Mouse (Mus musculus) kidney, embryonic 16.5 days (tissue): ENCODE measurements around the gene Hsp90aa1. TPM values are rescaled to one million over a fixed set of nuclear protein-coding genes. Genes with fewer than 3 reads are reported as not detected.

ENCODE experiments used
- ATAC-seq: fragments of 200-750 bp; cut with Nextera tagmentation; 2 replicates; pipeline ENCODE4 v1.8.0; 2017; ENCODE audit warnings: moderate TSS enrichment; ENCODE audit not compliant: low FRiP score, low TSS enrichment
- H3K27ac ChIP-seq: fragments of 300-500 bp; sonication (generic); 2 replicates; pipeline ENCODE4 v1.5.1; 2014; ENCODE audit warnings: low read length
- H3K27me3 ChIP-seq: fragments of 300-500 bp; sonication (generic); 2 replicates; pipeline ENCODE4 v1.6.1; 2014; ENCODE audit warnings: low read length, control low read depth, mixed read lengths; ENCODE audit not compliant: insufficient read depth
- H3K36me3 ChIP-seq: fragments of 300-500 bp; sonication (generic); 2 replicates; pipeline ENCODE4 v1.6.1; 2014; ENCODE audit warnings: low read length, control low read depth, mixed read lengths; ENCODE audit not compliant: insufficient read depth
- H3K4me1 ChIP-seq: fragments of 300-500 bp; sonication (generic); 2 replicates; pipeline ENCODE4 v1.6.1; 2014; ENCODE audit warnings: low read length, control low read depth, mixed read lengths; ENCODE audit not compliant: insufficient read depth
- H3K4me2 ChIP-seq: fragments of 300-500 bp; sonication (generic); replicated peaks from 2 replicates; pipeline ENCODE4 v1.6.1; 2014; ENCODE audit warnings: low read depth, low read length
- H3K4me3 ChIP-seq: fragments of 300-500 bp; sonication (generic); 2 replicates; pipeline ENCODE4 v1.5.1; 2014; ENCODE audit warnings: mild to moderate bottlenecking, low read length
- H3K9ac ChIP-seq: fragments of 300-500 bp; sonication (generic); replicated peaks from 2 replicates; pipeline ENCODE4 v1.6.1; 2014; ENCODE audit warnings: low read length
- H3K9me3 ChIP-seq: fragments of 300-500 bp; sonication (generic); 2 replicates; pipeline ENCODE4 v1.6.1; 2016; ENCODE audit warnings: low read length, control low read depth
- WGBS: fragments of 180-500 bp; shearing (Covaris S2); extraction: QIAGEN DNeasy Blood & Tissue Kit; methylation state at CpG from one replicate; pipeline ENCODE4 v1.1.7; 2014; 5-methylcytosine and 5-hydroxymethylcytosine counted together
- microRNA-seq: library from miRNA; unstranded; fragments of <30 nt; microRNA quantifications from one replicate; pipeline ENCODE4, GENCODE M21; 2016
- polyA plus RNA-seq: library from polyadenylated mRNA; unstranded; fragments of >200 nt; fragmentation: Nextera tagmentation; extraction: Ambion mirVana; gene quantifications from 2 replicates; pipeline ENCODE4 v1.2.1, GENCODE M21; 2015

Hsp90aa1 gene
- polyA plus RNA-seq, 1 experiment from 2014 or later: 843 TPM

DNA sequence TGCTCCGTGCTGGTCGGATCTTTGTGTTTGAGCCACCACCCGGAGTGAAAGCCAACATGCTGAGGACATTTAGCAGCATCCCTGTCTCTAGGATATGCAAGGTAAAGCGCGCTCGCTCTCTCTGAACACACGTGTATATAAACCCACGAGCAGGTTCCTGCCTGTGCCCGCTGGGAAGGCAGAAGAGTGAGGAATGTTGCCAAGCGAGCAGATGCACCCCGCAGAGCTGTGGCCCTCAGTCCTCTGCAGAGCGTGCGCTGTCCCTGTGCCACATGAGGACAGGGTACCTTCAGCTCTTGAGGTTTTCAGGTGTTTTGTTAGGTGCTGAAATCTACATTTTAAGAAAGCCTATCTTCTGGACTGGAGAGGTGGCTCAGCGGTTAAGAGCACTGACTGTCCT, 40.8 kb downstream of the Hsp90aa1 start:
- Histone ChIP-seq H3K4me2 (no peak overlapping the region), H3K36me3 (peaks cover 97% of the 10 kb centered on the region), H3K9me3 (no peaks in the 10 kb centered on the region), H3K4me1 (no peaks in the 10 kb centered on the region), H3K27me3 (no peaks in the 10 kb centered on the region), H3K9ac (no peak overlapping the region), H3K4me3 (no peak overlapping the region), H3K27ac (no peak overlapping the region)
- ATAC-seq: no peak
- WGBS: 95% methylated on average over 14 of the region's 14 CpGs

- H3K4me3 ChIP-seq: no peak overlapping the region
- H3K27me3 ChIP-seq: no peaks in the 10 kb centered on the region
- no peak overlapping the region for H3K27ac ChIP-seq
- H3K9ac ChIP-seq: no peak overlapping the region
- H3K9me3 ChIP-seq: no peaks in the 10 kb centered on the region
- H3K4me2 ChIP-seq: no peak overlapping the region
- H3K4me1 ChIP-seq: no peaks in the 10 kb centered on the region
- 95% methylated on average over 17 of the region's 17 CpGs for WGBS
- H3K36me3 ChIP-seq: peaks cover 93% of the 10 kb centered on the region
- no peak for ATAC-seq
Measured at GRCm38 (mm10) chr12:110651464-110651863, 51.1 kb downstream of the Hsp90aa1 start.

GRCm38 (mm10) chr12:110650241-110650641, 52.3 kb downstream of the Hsp90aa1 start:
- no peak overlapping the region for H3K4me2 ChIP-seq
- peaks cover 91% of the 10 kb centered on the region for H3K36me3 ChIP-seq
- H3K4me3 ChIP-seq: no peak overlapping the region
- no peaks in the 10 kb centered on the region for H3K9me3 ChIP-seq
- H3K4me1 ChIP-seq: no peaks in the 10 kb centered on the region
- WGBS: 49% methylated on average over 8 of the region's 8 CpGs
- no peak overlapping the region for H3K9ac ChIP-seq
- peak; percentile 27; the same call in 1 of the 2 replicates for ATAC-seq
- H3K27ac ChIP-seq: no peak overlapping the region
- H3K27me3 ChIP-seq: no peaks in the 10 kb centered on the region

Small RNA genes within 50 kb of the gene (microRNA-seq; reads per million reads assigned to microRNA genes)
- not detected for gene Gm27299

Other genes with a start within 250 kb of the Hsp90aa1 start
- gene Dync1h1, start 101.3 kb downstream of the Hsp90aa1 start, polyA plus RNA-seq: 49.7 and 53.9 TPM in 2 replicates
- gene 1700001K19Rik, start 20.1 kb downstream of the Hsp90aa1 start, polyA plus RNA-seq: not detected in 2 replicates
- 24.8 and 26.5 TPM in 2 replicates for gene Wdr20, start 35.2 kb upstream of the Hsp90aa1 start, polyA plus RNA-seq
- gene Mok, start 138.2 kb upstream of the Hsp90aa1 start, polyA plus RNA-seq: 7.2 and 8.2 TPM in 2 replicates
- 6.4 and 7.1 TPM in 2 replicates for gene Zfp839, start 147.5 kb upstream of the Hsp90aa1 start, polyA plus RNA-seq
- gene Cinp, start 186.4 kb upstream of the Hsp90aa1 start, polyA plus RNA-seq: 79.9 and 82.9 TPM in 2 replicates
- 3.6 and 4.5 TPM in 2 replicates for gene Tecpr2, start 186.5 kb upstream of the Hsp90aa1 start, polyA plus RNA-seq